Mouse (Mus musculus) kidney, adult 2 months (tissue): ENCODE results near the gene Sec14l3.

Experiments
- CTCF ChIP-seq: fragments of 200-500 bp; conservative IDR thresholded peaks from 2 replicates; pipeline ENCODE4 v1.5.1; 2011; ENCODE audit warnings: low read depth, mild to moderate bottlenecking, control low read depth, low read length, moderate library complexity, mixed read lengths; ENCODE audit not compliant: insufficient read depth, insufficient read length
- POLR2A ChIP-seq: fragments of 200-500 bp; IDR thresholded peaks from one replicate; pipeline ENCODE4 v1.6.1; 2011; ENCODE audit warnings: low read depth, low read length, control low read depth

- TF ChIP-seq POLR2A: no peak
- no peak for TF ChIP-seq CTCF
Observed at GRCm38 (mm10) chr11:4062981-4063380, 1.7 kb upstream of the Sec14l3 start.
